Mouse (Mus musculus) midbrain, embryonic 16.5 days (tissue): ENCODE measurements around the gene Olfr608. TPM values are rescaled to one million over a fixed set of nuclear protein-coding genes. Genes with fewer than 3 reads are reported as not detected.
"Not testable (repeated sequence)": the region's sequence is repeated elsewhere in the genome, so short reads cannot be mapped to it uniquely, and the experiment has no call there.

Source experiments
- ATAC-seq: fragments of 200-750 bp; cut with Nextera tagmentation; 2 replicates; pipeline ENCODE4 v1.8.0; 2017; ENCODE audit warnings: moderate TSS enrichment
- H3K27ac ChIP-seq: fragments of 300-500 bp; sonication (generic); 2 replicates; pipeline ENCODE4 v1.5.1; 2014; ENCODE audit warnings: mild to moderate bottlenecking, low read length, mixed read lengths
- H3K27me3 ChIP-seq: fragments of 300-500 bp; sonication (generic); 2 replicates; pipeline ENCODE4 v1.6.1; 2014; ENCODE audit warnings: low read depth, low read length, mixed read lengths; ENCODE audit not compliant: control insufficient read depth, insufficient read depth
- H3K36me3 ChIP-seq: fragments of 300-500 bp; sonication (generic); 2 replicates; pipeline ENCODE4 v1.6.1; 2014; ENCODE audit warnings: mild to moderate bottlenecking, low read length, moderate library complexity, mixed read lengths; ENCODE audit not compliant: control insufficient read depth, insufficient read depth
- H3K4me1 ChIP-seq: fragments of 300-500 bp; sonication (generic); 2 replicates; pipeline ENCODE4 v1.6.1; 2014; ENCODE audit warnings: mild to moderate bottlenecking, low read length, mixed read lengths; ENCODE audit not compliant: control insufficient read depth, insufficient read depth
- H3K4me2 ChIP-seq: fragments of 300-500 bp; sonication (generic); 2 replicates; pipeline ENCODE4 v1.6.1; 2014; ENCODE audit warnings: mild to moderate bottlenecking, low read length, mixed read lengths
- H3K4me3 ChIP-seq: fragments of 300-500 bp; sonication (generic); 2 replicates; pipeline ENCODE4 v1.5.1; 2014; ENCODE audit warnings: low read depth, mild to moderate bottlenecking, low read length, moderate library complexity, mixed read lengths
- H3K9ac ChIP-seq: fragments of 300-500 bp; sonication (generic); 2 replicates; pipeline ENCODE4 v1.6.1; 2014; ENCODE audit warnings: low read depth, low read length, mixed read lengths
- H3K9me3 ChIP-seq: fragments of 300-500 bp; sonication (generic); replicated peaks from 2 replicates; pipeline ENCODE4 v1.6.1; 2014; ENCODE audit warnings: mild to moderate bottlenecking, low read length, mixed read lengths; ENCODE audit not compliant: control insufficient read depth, poor library complexity, severe bottlenecking
- WGBS: fragments of 180-500 bp; shearing (Covaris S2); extraction: QIAGEN DNeasy Blood & Tissue Kit; methylation state at CpG from one replicate; pipeline ENCODE4 v1.1.7; 2014; 5-methylcytosine and 5-hydroxymethylcytosine counted together
- polyA plus RNA-seq: library from polyadenylated mRNA; unstranded; fragments of >200 nt; fragmentation: Nextera tagmentation; extraction: Ambion mirVana; gene quantifications from 2 replicates; pipeline ENCODE4 v1.2.1, GENCODE M21; 2015

Olfr608 gene
- polyA plus RNA-seq = not detected in 2 replicates

DNA sequence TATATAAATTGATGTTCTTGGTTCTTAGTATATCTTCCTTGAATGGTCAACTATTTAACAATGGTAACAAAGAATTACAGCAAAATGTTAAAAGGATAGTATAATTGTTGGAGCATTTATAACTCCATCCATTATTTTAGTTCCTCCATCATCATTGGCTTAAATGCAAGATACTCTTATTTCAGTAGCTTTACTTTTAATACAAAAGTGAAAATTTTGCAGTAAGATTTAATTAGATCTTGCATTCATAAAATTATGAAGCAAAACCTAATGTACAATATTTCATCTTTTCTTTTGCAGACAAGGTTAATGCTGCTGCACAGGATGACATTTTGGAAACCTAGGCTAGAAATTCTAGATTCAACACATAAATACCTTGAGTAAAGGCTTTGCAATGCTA is at the start of gene Olfr608:
Gene Olfr608 (plus strand): TSS at position 301 of the 400 bp plus-strand sequence.
- no peak for ATAC-seq
- no peak within 1 kb of the TSS for H3K4me3 ChIP-seq

DNA sequence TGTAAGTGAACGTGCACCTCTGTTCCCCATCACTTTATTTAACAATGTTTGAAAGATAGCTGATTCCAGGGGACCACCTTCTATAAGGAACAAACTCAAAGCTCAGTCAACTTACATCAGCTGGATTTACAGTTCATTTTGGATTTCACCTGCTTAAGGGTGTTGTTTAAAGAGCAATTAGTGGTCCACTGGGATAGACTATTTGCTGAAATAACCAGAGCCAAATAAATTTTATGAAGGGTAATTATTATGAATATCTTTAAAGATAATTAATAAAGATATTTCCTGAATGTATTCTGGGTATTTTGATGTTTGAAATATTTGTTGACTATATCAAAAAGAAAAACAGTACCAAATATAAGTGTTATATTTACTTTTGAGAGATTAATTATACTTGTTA is 24.3 kb upstream of the Olfr608 start, which contains the start of gene Olfr605:
Gene Olfr605 (minus strand): TSS at position 101 of the 400 bp plus-strand sequence.
- no peak within 1 kb of the TSS for H3K4me2 ChIP-seq
- no peak within 1 kb of the TSS for H3K9ac ChIP-seq
- no peak within 1 kb of the TSS for H3K4me3 ChIP-seq
- 89% methylated on average over 1 of the region's 1 CpGs for WGBS
- no peak for ATAC-seq
- H3K4me1 ChIP-seq = no peaks in the 10 kb centered on the region
- H3K9me3 ChIP-seq = no peaks in the 10 kb centered on the region
- no peak within 1 kb of the TSS for H3K27ac ChIP-seq
- H3K36me3 ChIP-seq = no peaks in the 10 kb centered on the region
- no peaks in the 10 kb centered on the region for H3K27me3 ChIP-seq

More for the DNA sequence above, at the start of gene Olfr608:
- Histone ChIP-seq H3K4me1 (no peaks in the 10 kb centered on the region), H3K9me3 (no peaks in the 10 kb centered on the region), H3K36me3 (no peaks in the 10 kb centered on the region), H3K4me2 (no peak within 1 kb of the TSS), H3K27me3 (no peaks in the 10 kb centered on the region), H3K27ac (no peak within 1 kb of the TSS), H3K9ac (no peak within 1 kb of the TSS)

DNA sequence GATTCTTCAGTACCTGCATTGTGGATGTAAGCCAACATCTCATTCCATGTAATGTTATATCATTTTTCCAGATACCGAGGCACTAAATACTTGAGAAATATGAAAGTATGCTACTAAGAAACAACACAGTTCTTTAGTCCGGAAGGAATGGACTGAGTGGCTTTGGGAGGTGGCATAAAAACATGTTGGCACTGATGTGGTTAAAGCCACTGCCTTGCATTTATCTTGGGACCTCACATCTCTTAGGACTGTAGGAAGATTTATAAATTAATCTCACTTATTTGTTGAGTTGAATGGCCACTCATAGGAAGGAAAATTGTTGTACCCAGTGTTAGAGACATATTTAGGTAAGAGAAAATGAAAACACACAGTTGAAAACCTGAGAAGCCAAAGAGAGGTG is 20.9 kb upstream of the Olfr608 start, which contains the start of gene Olfr606:
Gene Olfr606 (plus strand): TSS at position 301 of the 400 bp plus-strand sequence.
- no peak within 1 kb of the TSS for H3K4me2 ChIP-seq
- no peaks in the 10 kb centered on the region for H3K9me3 ChIP-seq
- H3K4me1 ChIP-seq = no peaks in the 10 kb centered on the region
- no peak within 1 kb of the TSS for H3K9ac ChIP-seq
- H3K36me3 ChIP-seq = no peaks in the 10 kb centered on the region
- no peak within 1 kb of the TSS for H3K4me3 ChIP-seq
- 96% methylated on average over 2 of the region's 2 CpGs for WGBS
- ATAC-seq = no peak
- H3K27ac ChIP-seq = no peak within 1 kb of the TSS
- H3K27me3 ChIP-seq = no peaks in the 10 kb centered on the region

DNA sequence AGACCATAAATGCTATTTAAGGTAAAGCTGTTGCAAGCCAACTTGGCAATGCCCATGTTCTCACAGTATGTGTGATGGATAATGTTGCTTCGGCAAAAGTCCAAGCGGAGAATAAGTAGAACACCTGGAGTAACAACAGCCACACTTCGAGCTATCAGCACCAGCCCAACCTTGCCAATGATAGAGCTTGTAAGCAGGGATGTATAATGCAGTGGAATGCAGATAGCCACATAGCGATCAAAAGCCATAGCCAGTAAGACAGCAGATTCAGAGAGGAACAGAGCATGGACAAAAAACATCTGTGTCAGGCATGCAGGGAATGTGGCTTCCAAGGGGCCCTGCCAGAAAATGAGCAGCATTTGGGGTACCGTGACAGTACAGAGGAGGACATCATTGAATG is 9.1 kb upstream of the Olfr608 start:
- WGBS = 91% methylated on average over 5 of the region's 5 CpGs
- H3K27me3 ChIP-seq = no peaks in the 10 kb centered on the region

DNA sequence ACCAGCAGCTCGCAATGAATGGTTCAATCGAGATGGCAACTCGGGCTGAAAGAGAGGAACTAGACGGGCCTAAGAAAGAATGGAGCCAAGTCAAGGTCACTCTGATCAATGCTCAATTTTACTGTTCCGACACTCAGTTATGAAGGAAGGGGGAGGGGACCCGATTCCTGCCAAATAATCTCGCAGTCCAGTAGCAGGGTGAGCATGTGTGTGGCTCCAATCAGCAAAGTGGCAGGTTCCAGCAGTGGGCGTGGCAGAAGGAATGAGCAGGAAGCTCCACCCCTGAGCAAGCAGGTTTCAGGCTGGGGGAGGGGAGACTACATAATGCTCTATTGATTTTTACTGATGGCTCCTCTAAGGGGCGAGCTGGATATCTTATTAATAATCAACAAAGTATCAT is 7.4 kb downstream of the Olfr608 start:
- H3K36me3 ChIP-seq, H3K4me1 ChIP-seq, H3K4me3 ChIP-seq, H3K4me2 ChIP-seq, H3K9ac ChIP-seq, ATAC-seq, H3K27me3 ChIP-seq, H3K9me3 ChIP-seq, H3K27ac ChIP-seq: not testable (repeated sequence)
- 90% methylated on average over 9 of the region's 9 CpGs for WGBS

More for the DNA sequence above, 9.1 kb upstream of the Olfr608 start:
- no peak for ATAC-seq
- H3K9me3 ChIP-seq = no peaks in the 10 kb centered on the region
- no peak overlapping the region for H3K4me2 ChIP-seq
- no peak overlapping the region for H3K9ac ChIP-seq
- H3K36me3 ChIP-seq = no peaks in the 10 kb centered on the region
- no peak overlapping the region for H3K27ac ChIP-seq
- no peaks in the 10 kb centered on the region for H3K4me1 ChIP-seq
- H3K4me3 ChIP-seq = no peak overlapping the region

DNA sequence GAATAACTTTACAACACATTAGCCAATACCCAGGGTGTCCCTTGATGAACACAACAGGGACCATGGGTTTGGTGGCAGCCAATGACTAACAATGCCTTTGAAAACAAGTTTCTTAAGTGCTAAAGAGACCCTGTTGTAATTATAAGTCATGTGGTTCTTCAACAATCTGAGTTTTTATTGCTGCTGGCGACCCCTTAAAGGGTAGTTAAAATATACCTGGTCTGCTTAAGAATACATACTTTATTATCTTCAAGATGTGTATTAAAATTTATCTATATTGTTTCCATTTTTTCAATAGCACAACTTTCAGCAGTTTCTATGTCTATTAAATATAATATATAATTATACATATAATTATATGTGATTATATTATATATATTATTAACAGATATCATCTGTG is 28.3 kb downstream of the Olfr608 start, which contains the start of gene Olfr609:
Gene Olfr609 (minus strand): TSS at position 101 of the 400 bp plus-strand sequence.
- Histone ChIP-seq H3K27ac (no peak within 1 kb of the TSS), H3K4me3 (no peak within 1 kb of the TSS), H3K4me1 (no peaks in the 10 kb centered on the region), H3K36me3 (no peaks in the 10 kb centered on the region), H3K4me2 (no peak within 1 kb of the TSS), H3K9ac (no peak within 1 kb of the TSS), H3K27me3 (no peaks in the 10 kb centered on the region), H3K9me3 (no peaks in the 10 kb centered on the region)
- ATAC-seq = no peak
- 69% methylated on average over 1 of the region's 1 CpGs for WGBS

DNA sequence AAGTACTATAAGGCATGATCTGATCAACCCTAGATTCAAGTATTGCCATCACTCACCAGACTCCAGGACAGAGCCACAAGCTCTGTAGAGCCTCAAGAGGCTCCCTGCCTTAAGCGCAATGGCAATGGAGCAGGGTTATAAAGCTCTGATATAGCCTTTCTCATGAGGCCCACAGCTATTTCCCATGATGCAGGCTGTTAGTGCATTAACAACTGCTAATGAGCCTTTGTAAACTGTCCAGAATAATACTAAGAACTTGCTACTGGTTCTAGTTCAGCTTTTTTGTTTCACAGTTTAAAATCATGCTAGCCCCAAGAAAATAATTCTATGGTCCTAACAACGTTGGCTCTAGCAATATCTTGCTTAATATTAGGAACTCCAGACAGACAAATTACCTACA is 42.3 kb downstream of the Olfr608 start, which contains the start of gene Olfr610:
Gene Olfr610 (minus strand): TSS at position 101 of the 400 bp plus-strand sequence.
- 90% methylated on average over 2 of the region's 2 CpGs for WGBS
- no peak within 1 kb of the TSS for H3K4me3 ChIP-seq
- no peak for ATAC-seq
- H3K9ac ChIP-seq = no peak within 1 kb of the TSS
- no peaks in the 10 kb centered on the region for H3K27me3 ChIP-seq
- H3K9me3 ChIP-seq = no peaks in the 10 kb centered on the region
- H3K4me1 ChIP-seq = no peaks in the 10 kb centered on the region
- H3K27ac ChIP-seq = no peak within 1 kb of the TSS
- no peaks in the 10 kb centered on the region for H3K36me3 ChIP-seq
- H3K4me2 ChIP-seq = no peak within 1 kb of the TSS

DNA sequence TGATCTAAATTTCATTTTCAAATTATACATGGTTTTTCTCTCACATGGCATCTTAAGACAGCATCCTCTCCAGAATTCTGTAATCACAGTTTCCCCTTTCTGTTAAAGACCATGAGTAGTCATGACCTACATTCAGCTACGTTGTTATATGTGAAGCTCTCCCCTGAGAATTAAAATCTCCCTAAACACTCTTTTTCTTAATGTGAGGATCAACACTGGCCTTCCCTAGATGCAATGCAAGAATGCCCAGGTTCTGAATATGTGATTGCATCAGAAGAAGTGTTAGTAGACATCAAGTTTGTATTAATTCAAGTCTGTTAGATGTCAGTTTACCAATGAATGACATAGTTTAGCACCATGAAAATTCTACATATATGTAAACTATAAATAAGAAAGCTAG is 51.1 kb downstream of the Olfr608 start, which contains the start of gene Olfr611:
Gene Olfr611 (minus strand): TSS at position 101 of the 400 bp plus-strand sequence.
- H3K27ac ChIP-seq, H3K4me3 ChIP-seq, H3K4me2 ChIP-seq, H3K36me3 ChIP-seq, H3K4me1 ChIP-seq, H3K9me3 ChIP-seq, H3K27me3 ChIP-seq, ATAC-seq, H3K9ac ChIP-seq: not testable (repeated sequence)
- WGBS = 69% methylated on average over 1 of the region's 1 CpGs
